ENCODE assay signal across 17 mouse cellular contexts in the genomic region with DNA sequence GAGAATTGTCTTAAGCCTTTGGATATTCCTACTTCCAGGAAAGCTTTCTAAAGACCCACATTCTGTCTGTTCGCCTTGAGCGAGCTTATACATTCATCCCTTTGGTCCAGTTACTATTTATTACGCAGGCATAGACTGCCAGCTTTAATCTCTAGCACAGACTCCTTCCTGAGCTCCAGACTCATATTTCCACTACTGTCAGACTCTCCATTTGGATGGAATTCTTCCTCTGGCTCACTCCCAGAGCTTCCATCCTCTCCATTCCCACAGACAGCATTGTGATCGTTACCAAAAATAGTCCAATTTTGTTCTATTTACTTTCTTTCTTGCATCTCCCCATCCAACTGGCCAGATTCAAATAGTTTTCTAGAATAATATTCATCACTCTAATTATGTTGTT.
A peak's percentile ranks its signal among the peaks of the same experiment; 100 is the strongest.
DNase-seq lines count a peak whose midpoint lies in the region; ATAC-seq lines count a peak whose summit lies in the region.
"Had no signal": no experiment of that assay in that cellular context is flagged by ENCODE, and none has a peak within 500 bp of the region (broad histone marks: within the 10 kb centered on the region; RNA-seq: fewer than 3 reads in every experiment).

No protein-coding gene starts in this region.

- peak; percentile 65; the same call in 1 of the 2 replicates for ATAC-seq in frontal cortex, adult (ENCODE audit: low TSS enrichment)
- ATAC-seq: activated CD4-positive, CD25-positive, alpha-beta regulatory T cell, adult 4 months; forebrain, embryonic 16.5 days; hindbrain, postnatal 0 days; Patski had no signal

- DNase-seq in frontal cortex, postnatal 25 days (ENCODE audit: low spot score in 2 of 2): no peak
- DNase-seq in layer of hippocampus, adult 9-11 months: peak; percentile 24
- no peak for DNase-seq in layer of hippocampus, postnatal 36 days
- DNase-seq in cerebellum, adult 18-20 months: peak; percentile 5 to 8
- DNase-seq in cerebellum, postnatal 10 days: peak; percentile 9 to 11
- DNase-seq in adrenal gland, postnatal 25 days: no peak
- DNase-seq: adrenal gland, postnatal 14 days; gastrocnemius, adult 2 months; gastrocnemius, postnatal 36 days; heart, adult 11 months; heart, postnatal 14 days; kidney, adult 11 months had no signal

Comparison
In these comparisons a context has a peak if more than half of its experiments do, and no peak if none do; other contexts are left out.
1. DNase-seq: peak in layer of hippocampus, adult 9-11 months (single experiment), cerebellum, adult 18-20 months (2 of 2) and cerebellum, postnatal 10 days (2 of 2); none in frontal cortex, postnatal 25 days (0 of 2), layer of hippocampus, postnatal 36 days (0 of 2) and adrenal gland, postnatal 25 days (single experiment).